Mouse (Mus musculus) heart, postnatal 0 days (tissue): Measurements from ENCODE around the gene Prmt1.

ENCODE experiments used
- CTCF ChIP-seq: IDR thresholded peaks from 2 replicates; pipeline ENCODE4 v1.5.1; 2016; ENCODE audit warnings: antibody characterized with exemption, control low read depth, low read depth
- EP300 ChIP-seq: IDR thresholded peaks from 2 replicates; pipeline ENCODE4 v1.6.1; 2016; ENCODE audit warnings: antibody characterized with exemption, low read depth

- TF ChIP-seq CTCF (no peak), EP300 (no peak)
These were observed 34.4 kb downstream of the Prmt1 start for GRCm38 (mm10) chr7:44951960-44952359.
